Mouse (Mus musculus): ENCODE results near the gene Zfp677. TPM values are rescaled to one million over a fixed set of nuclear protein-coding genes. Genes with fewer than 3 reads are reported as not detected.
"Not testable (repeated sequence)": the region's sequence is repeated elsewhere in the genome, so short reads cannot be mapped to it uniquely, and the experiment has no call there.

The Zfp677 gene
- total RNA-seq (2014; rRNA removed) (2.1 and 5.7 TPM in 2 replicates), polyA plus RNA-seq (2015; fragmentation: Nextera tagmentation; extraction: Ambion mirVana) (2.1 and 2.3 TPM in 2 replicates)

DNA sequence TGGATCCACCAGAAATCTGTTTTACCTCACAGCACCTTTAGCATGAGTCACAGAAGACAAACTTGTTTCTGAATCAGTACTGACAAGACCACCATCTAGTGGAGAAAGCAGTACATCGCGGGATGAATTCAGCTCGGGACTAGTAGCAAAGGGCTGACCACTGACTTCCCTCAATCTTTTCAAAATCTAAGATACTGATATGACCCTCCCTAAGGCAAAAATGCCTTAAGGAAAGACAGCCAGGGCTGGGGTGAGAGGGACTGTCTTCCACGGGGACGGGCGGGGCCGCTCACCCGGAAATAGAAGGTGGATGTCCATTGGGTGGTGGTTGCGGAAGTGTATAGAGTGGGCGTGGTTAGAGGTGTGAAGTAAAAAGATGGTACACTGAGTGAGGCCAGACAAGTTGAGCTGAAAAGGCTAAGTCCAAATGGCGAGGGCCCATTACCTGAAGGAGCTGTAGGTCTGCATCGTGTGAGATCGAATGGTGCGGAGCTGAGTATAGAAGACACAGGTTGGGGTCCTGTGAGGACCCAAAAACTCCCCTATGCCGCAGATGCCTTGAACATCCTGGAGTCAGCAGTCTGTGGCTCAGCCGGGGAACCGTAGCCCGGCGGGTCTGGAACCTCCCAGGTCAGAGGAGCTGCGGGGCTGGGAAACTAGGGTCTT, at the start of gene Zfp677:
Zfp677 (plus strand) TSS at position 358 of the 666 bp plus-strand sequence.
- Histone ChIP-seq H3K9me3 (ENCODE audit: low read length) (no peaks in the 10 kb centered on the region), H3K4me3 (ENCODE audit: low read depth, low read length) (peak within 1 kb of the TSS; percentile 47), H3K27me3 (ENCODE audit: insufficient read depth, low read length) (no peaks in the 10 kb centered on the region), H3K4me1 (ENCODE audit: insufficient read depth, low read length) (no peaks in the 10 kb centered on the region), H3K4me2 (ENCODE audit: low read depth, low read length, poor library complexity, severe bottlenecking) (peak within 1 kb of the TSS; percentile 90), H3K36me3 (ENCODE audit: insufficient read depth, low read length) (no peaks in the 10 kb centered on the region), H3K9ac (replicated peaks; ENCODE audit: low read length, poor library complexity, severe bottlenecking) (peak within 1 kb of the TSS; percentile 55), H3K27ac (ENCODE audit: low read depth, low read length) (0 out of 2 replicates have a peak within 1 kb of the TSS, but pooled peaks have one; percentile 43)
- peak; percentile 98 for ATAC-seq (ENCODE audit: low FRiP score)
- peak; percentile 85 for TF ChIP-seq CTCF (IDR thresholded peaks at IDR 0.05)
- WGBS = 8% methylated on average over 20 of the region's 20 CpGs
- DNase-seq (ENCODE audit: low spot score) = peak; percentile 61

DNA sequence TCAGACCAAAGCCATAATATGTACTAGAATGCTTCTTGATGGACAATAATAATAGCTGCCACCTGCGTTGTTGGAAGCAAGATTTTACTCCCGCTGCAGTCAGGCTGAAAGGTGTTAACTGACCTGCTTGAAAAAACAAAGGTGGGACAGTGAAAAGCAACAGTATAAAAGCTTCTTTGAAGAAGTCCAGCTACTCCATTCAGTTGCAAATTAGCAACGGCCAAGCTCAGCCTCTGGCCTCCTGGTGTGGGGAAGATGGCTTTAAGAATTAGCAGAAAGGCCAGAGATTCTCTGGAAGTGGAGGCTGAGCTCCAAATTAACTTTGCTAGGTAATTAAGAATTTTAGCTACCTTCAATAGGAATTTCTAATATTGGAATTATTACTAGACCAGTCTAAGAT, 15.5 kb upstream of the Zfp677 start:
- H3K9me3 ChIP-seq (ENCODE audit: low read length); H3K9ac ChIP-seq (replicated peaks; ENCODE audit: low read length, poor library complexity, severe bottlenecking); H3K36me3 ChIP-seq (ENCODE audit: insufficient read depth, low read length); H3K27ac ChIP-seq (ENCODE audit: low read depth, low read length); H3K27me3 ChIP-seq (ENCODE audit: insufficient read depth, low read length); DNase-seq (ENCODE audit: low spot score); H3K4me1 ChIP-seq (ENCODE audit: insufficient read depth, low read length); H3K4me2 ChIP-seq (ENCODE audit: low read depth, low read length, poor library complexity, severe bottlenecking); H3K4me3 ChIP-seq (ENCODE audit: low read depth, low read length); ATAC-seq (ENCODE audit: low FRiP score): not testable (repeated sequence)
- WGBS = 14% methylated on average over 3 of the region's 3 CpGs

DNA sequence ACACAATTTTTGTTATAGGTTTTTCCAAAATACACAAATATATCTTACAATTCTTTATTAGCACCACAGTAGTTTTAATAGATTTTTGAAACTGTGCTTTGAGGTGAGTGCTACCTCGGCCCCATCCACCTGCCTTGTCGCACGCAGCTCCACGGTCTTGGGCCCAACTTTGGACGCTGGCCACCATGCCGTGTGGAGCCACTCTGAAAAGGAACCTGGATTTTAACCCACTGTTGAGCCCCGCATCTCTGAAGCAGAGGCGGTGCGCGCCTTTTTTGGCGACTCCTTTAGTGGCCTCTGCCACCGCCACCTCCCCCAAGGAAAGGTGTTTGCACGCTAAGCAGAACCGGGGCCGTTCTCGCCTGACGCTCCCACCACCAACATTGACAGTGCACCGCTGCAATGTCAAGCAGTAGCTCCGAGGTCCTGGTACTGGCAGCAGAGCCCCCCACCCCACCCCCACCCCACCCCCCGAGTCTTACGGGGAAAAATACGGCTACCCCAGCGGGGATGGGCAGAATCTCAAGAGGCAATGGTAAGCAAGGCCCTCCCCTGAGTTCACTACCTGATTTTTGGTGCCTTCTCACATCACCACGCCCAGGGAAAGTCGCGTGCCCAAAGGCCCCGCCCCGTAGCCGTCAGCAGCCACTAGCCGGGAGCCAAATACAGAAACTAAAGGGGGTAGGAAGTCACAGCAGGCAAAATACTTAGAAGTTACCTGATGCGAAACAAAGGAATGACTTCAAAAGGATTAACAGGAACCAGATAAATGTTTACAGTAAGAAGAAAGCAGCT, 13.4 kb upstream of the Zfp677 start:
- Histone ChIP-seq H3K4me2 (ENCODE audit: low read depth, low read length, poor library complexity, severe bottlenecking) (peak overlapping the region; percentile 61), H3K4me3 (ENCODE audit: low read depth, low read length) (peak overlapping the region; percentile 40), H3K27ac (ENCODE audit: low read depth, low read length) (no peak overlapping the region), H3K9ac (replicated peaks; ENCODE audit: low read length, poor library complexity, severe bottlenecking) (peak overlapping the region; percentile 60), H3K27me3 (ENCODE audit: insufficient read depth, low read length) (no peaks in the 10 kb centered on the region), H3K36me3 (ENCODE audit: insufficient read depth, low read length) (no peaks in the 10 kb centered on the region), H3K4me1 (ENCODE audit: insufficient read depth, low read length) (no peaks in the 10 kb centered on the region), H3K9me3 (ENCODE audit: low read length) (no peaks in the 10 kb centered on the region)
- WGBS = 13% methylated on average over 31 of the region's 31 CpGs
- ATAC-seq (ENCODE audit: low FRiP score) (peak; percentile 63; the same call in 1 of the 2 replicates), DNase-seq (ENCODE audit: low spot score) (peak; percentile 8)
- TF ChIP-seq CTCF (IDR thresholded peaks at IDR 0.05) = no peak

DNA sequence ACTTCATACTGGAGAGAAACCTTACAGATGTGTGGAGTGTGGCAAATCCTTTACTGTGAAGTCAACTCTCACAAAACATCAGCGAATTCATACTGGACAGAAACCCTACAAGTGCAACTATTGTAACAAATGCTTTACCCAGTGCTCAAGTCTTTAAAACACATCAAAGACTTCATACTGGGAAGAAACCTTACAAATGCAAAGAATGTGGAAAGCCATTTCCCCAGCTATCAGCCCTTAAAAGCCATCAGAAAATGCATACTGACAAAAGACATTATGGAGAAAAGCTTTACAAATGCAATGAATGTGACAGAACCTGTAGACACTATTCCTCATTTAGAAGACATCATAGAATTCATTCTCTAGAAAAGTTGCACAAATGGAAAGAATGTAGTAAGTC, 8.2 kb upstream of the Zfp677 start:
- Histone ChIP-seq H3K9me3 (ENCODE audit: low read length) (no peaks in the 10 kb centered on the region), H3K4me2 (ENCODE audit: low read depth, low read length, poor library complexity, severe bottlenecking) (no peak overlapping the region), H3K27ac (ENCODE audit: low read depth, low read length) (no peak overlapping the region), H3K4me3 (ENCODE audit: low read depth, low read length) (no peak overlapping the region), H3K9ac (replicated peaks; ENCODE audit: low read length, poor library complexity, severe bottlenecking) (no peak overlapping the region), H3K27me3 (ENCODE audit: insufficient read depth, low read length) (no peaks in the 10 kb centered on the region), H3K36me3 (ENCODE audit: insufficient read depth, low read length) (no peaks in the 10 kb centered on the region), H3K4me1 (ENCODE audit: insufficient read depth, low read length) (no peaks in the 10 kb centered on the region)
- TF ChIP-seq CTCF (IDR thresholded peaks at IDR 0.05) = no peak
- ATAC-seq (ENCODE audit: low FRiP score) (no peak), DNase-seq (ENCODE audit: low spot score) (no peak)
- 32% methylated on average over 1 of the region's 1 CpGs for WGBS

DNA sequence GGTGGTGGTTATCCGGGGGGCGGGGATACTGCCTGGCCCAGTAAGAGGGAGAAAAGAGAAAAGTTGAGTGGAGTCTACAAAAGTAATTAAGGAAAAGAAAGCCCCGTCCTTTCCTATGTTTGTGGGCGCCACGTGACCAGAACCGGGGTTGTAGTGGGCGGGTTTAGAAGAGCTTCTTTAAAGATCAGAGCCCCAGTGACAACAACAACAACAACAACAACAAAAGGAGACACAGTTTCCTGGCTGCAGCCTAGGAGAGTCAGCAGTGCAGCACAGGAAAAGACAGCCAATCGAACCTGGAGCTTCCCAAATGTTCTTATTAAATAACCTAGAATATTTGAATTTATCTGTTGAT, 486 bp downstream of the Zfp677 start:
- ATAC-seq (ENCODE audit: low FRiP score) (peak; percentile 64; the same call in 1 of the 2 replicates), DNase-seq (ENCODE audit: low spot score) (no peak)
- H3K4me2 ChIP-seq (ENCODE audit: low read depth, low read length, poor library complexity, severe bottlenecking) = peak overlapping the region; percentile 90
- peak overlapping the region; percentile 47 for H3K4me3 ChIP-seq (ENCODE audit: low read depth, low read length)
- H3K27ac ChIP-seq (ENCODE audit: low read depth, low read length) = no peak overlapping the region
- WGBS = 22% methylated on average over 8 of the region's 8 CpGs
- H3K27me3 ChIP-seq (ENCODE audit: insufficient read depth, low read length) = no peaks in the 10 kb centered on the region
- no peaks in the 10 kb centered on the region for H3K4me1 ChIP-seq (ENCODE audit: insufficient read depth, low read length)
- no peak for TF ChIP-seq CTCF (IDR thresholded peaks at IDR 0.05)
- peak overlapping the region; percentile 55 for H3K9ac ChIP-seq (replicated peaks; ENCODE audit: low read length, poor library complexity, severe bottlenecking)
- H3K9me3 ChIP-seq (ENCODE audit: low read length) = no peaks in the 10 kb centered on the region
- H3K36me3 ChIP-seq (ENCODE audit: insufficient read depth, low read length) = no peaks in the 10 kb centered on the region

Data from midbrain, postnatal 0 days (tissue).